Mouse (Mus musculus) limb, embryonic 10.5 days (tissue): Measurements from ENCODE around the gene Ovgp1. TPM values are rescaled to one million over a fixed set of nuclear protein-coding genes. Genes with fewer than 3 reads are reported as not detected.
"Not testable (repeated sequence)": the region's sequence is repeated elsewhere in the genome, so short reads cannot be mapped to it uniquely, and the experiment has no call there.

Experiments
- DNase-seq: peaks from one replicate; pipeline ENCODE4 v3.0.0-alpha.2; 2017; ENCODE audit warnings: low spot score
- H3K27ac ChIP-seq: fragments of 300-500 bp; sonication (generic); 2 replicates; pipeline ENCODE4 v1.5.1; 2016; ENCODE audit warnings: mild to moderate bottlenecking
- H3K27me3 ChIP-seq: fragments of 300-500 bp; sonication (generic); 2 replicates; pipeline ENCODE4 v1.6.1; 2016; ENCODE audit warnings: low read depth, mild to moderate bottlenecking; ENCODE audit not compliant: poor library complexity, severe bottlenecking
- H3K36me3 ChIP-seq: fragments of 300-500 bp; sonication (generic); 2 replicates; pipeline ENCODE4 v1.6.1; 2016; ENCODE audit warnings: mild to moderate bottlenecking, moderate library complexity
- H3K4me1 ChIP-seq: fragments of 300-500 bp; sonication (generic); 2 replicates; pipeline ENCODE4 v1.6.1; 2016
- H3K4me3 ChIP-seq: fragments of 300-500 bp; sonication (generic); 2 replicates; pipeline ENCODE4 v1.5.1; 2016; ENCODE audit warnings: mild to moderate bottlenecking, moderate library complexity
- H3K9me3 ChIP-seq: fragments of 300-500 bp; sonication (generic); replicated peaks from 2 replicates; pipeline ENCODE4 v1.6.1; 2016; ENCODE audit warnings: mild to moderate bottlenecking
- WGBS: fragments of 180-500 bp; shearing (Covaris S2); methylation state at CpG from one replicate; pipeline ENCODE4 v1.1.7; 2016; 5-methylcytosine and 5-hydroxymethylcytosine counted together
- polyA plus RNA-seq: library from polyadenylated mRNA; unstranded; fragments of >200 nt; fragmentation: Nextera tagmentation; extraction: Ambion mirVana; gene quantifications from 2 replicates; pipeline ENCODE4 v1.2.1, GENCODE M21; 2016

Gene Ovgp1
- polyA plus RNA-seq, 1 experiment from 2014 or later = 2.5 TPM

GRCm38 (mm10) chr3:106003360-106003759 lies 29.8 kb downstream of the Ovgp1 start:
- not testable (repeated sequence) for H3K27ac ChIP-seq, H3K36me3 ChIP-seq, H3K4me3 ChIP-seq, H3K9me3 ChIP-seq, H3K4me1 ChIP-seq, H3K27me3 ChIP-seq, DNase-seq
- WGBS = 59% methylated on average over 10 of the region's 10 CpGs

- Histone ChIP-seq H3K36me3 (no peaks in the 10 kb centered on the region), H3K27me3 (no peaks in the 10 kb centered on the region), H3K27ac (no peak within 1 kb of the TSS), H3K4me1 (no peaks in the 10 kb centered on the region), H3K4me3 (no peak within 1 kb of the TSS), H3K9me3 (no peaks in the 10 kb centered on the region)
- DNase-seq = no peak
- WGBS = 88% methylated on average over 2 of the region's 2 CpGs
These were observed 41.0 kb downstream of the Ovgp1 start, which contains the start of gene Pifo for GRCm38 (mm10) chr3:106014546-106014945. Gene Pifo, minus strand, starts transcription at chr3:106014646.

GRCm38 (mm10) chr3:106021840-106022239 lies 48.3 kb downstream of the Ovgp1 start:
- H3K36me3 ChIP-seq = no peaks in the 10 kb centered on the region
- H3K27ac ChIP-seq = no peak overlapping the region
- H3K4me3 ChIP-seq = no peak overlapping the region
- H3K27me3 ChIP-seq = no peaks in the 10 kb centered on the region
- H3K4me1 ChIP-seq = no peaks in the 10 kb centered on the region
- no peaks in the 10 kb centered on the region for H3K9me3 ChIP-seq
- no peak for DNase-seq

GRCm38 (mm10) chr3:106024135-106024534 lies 50.6 kb downstream of the Ovgp1 start:
- no peaks in the 10 kb centered on the region for H3K9me3 ChIP-seq
- WGBS = 94% methylated on average over 2 of the region's 2 CpGs
- H3K36me3 ChIP-seq = no peaks in the 10 kb centered on the region
- no peaks in the 10 kb centered on the region for H3K27me3 ChIP-seq
- no peak overlapping the region for H3K4me3 ChIP-seq
- DNase-seq = no peak
- H3K4me1 ChIP-seq = no peaks in the 10 kb centered on the region
- no peak overlapping the region for H3K27ac ChIP-seq

GRCm38 (mm10) chr3:106032781-106033180 lies 59.3 kb downstream of the Ovgp1 start, which contains the start of gene Chil5:
Gene Chil5, minus strand, starts transcription at chr3:106032814.
- H3K27ac ChIP-seq = no peak within 1 kb of the TSS
- WGBS = 90% methylated on average over 1 of the region's 1 CpGs

More at GRCm38 (mm10) chr3:106032781-106033180, 59.3 kb downstream of the Ovgp1 start, which contains the start of gene Chil5:
- H3K27me3 ChIP-seq = no peaks in the 10 kb centered on the region
- DNase-seq = no peak
- H3K9me3 ChIP-seq = no peaks in the 10 kb centered on the region
- no peak within 1 kb of the TSS for H3K4me3 ChIP-seq
- H3K36me3 ChIP-seq = no peaks in the 10 kb centered on the region
- H3K4me1 ChIP-seq = no peaks in the 10 kb centered on the region

Other genes starting within 250 kb of the Ovgp1 start
- 67.3 and 71.6 TPM in 2 replicates for gene Rap1a, start 172.4 kb upstream of the Ovgp1 start, polyA plus RNA-seq
- 0.25 TPM in 1 of 2 replicates, not detected in the other for gene Adora3, start 102.9 kb upstream of the Ovgp1 start, polyA plus RNA-seq
- gene Tmigd3, start 102.8 kb upstream of the Ovgp1 start, polyA plus RNA-seq = 0.30 TPM in 1 of 2 replicates, not detected in the other
- 0.41 and 0.54 TPM in 2 replicates for gene I830077J02Rik, start 41.0 kb upstream of the Ovgp1 start, polyA plus RNA-seq
- gene Wdr77, start 14.3 kb upstream of the Ovgp1 start, polyA plus RNA-seq = 168 and 193 TPM in 2 replicates
- gene Atp5f1, start 13.6 kb upstream of the Ovgp1 start, polyA plus RNA-seq = 464 and 473 TPM in 2 replicates
- gene Pifo, start 40.9 kb downstream of the Ovgp1 start, polyA plus RNA-seq = not detected in 2 replicates
- gene Chil5, start 59.1 kb downstream of the Ovgp1 start, polyA plus RNA-seq = 0.18 TPM in 1 of 2 replicates, not detected in the other
- not detected in 2 replicates for gene Chia1, start 139.5 kb downstream of the Ovgp1 start, polyA plus RNA-seq
- gene Chil3, start 193.9 kb downstream of the Ovgp1 start, polyA plus RNA-seq = not detected in 2 replicates
- not detected in 2 replicates for gene Chil4, start 245.8 kb downstream of the Ovgp1 start, polyA plus RNA-seq